Mouse (Mus musculus): ENCODE data around the gene Fgd5. TPM values are rescaled to one million over a fixed set of nuclear protein-coding genes. Genes with fewer than 3 reads are reported as not detected.

Gene Fgd5
- polyA plus RNA-seq, 1 experiment from 2014 or later = 17.2 TPM

DNA sequence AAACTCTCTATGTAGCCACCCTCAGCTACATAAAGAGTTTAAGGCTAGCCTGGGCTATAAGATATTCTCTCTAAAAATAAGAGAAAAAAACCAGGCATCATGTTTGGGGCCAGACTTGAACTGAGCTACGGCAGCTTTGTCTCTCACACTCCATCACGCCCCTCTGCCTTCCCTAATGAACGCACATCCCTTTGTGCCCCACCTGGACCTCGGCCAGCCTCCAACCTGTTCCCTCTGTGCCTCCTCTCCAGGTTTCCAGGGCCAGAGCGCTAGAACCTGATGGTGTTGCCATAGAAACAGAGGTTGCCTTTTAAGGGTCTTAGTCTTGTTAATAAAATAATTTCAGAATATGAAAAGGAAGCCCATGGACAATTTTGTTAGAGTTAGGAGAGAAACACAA lies 37.2 kb downstream of the Fgd5 start:
- Histone ChIP-seq H3K9me3 (ENCODE audit: control insufficient read depth, low read length) (no peaks in the 10 kb centered on the region), H3K27ac (ENCODE audit: low read depth, low read length) (no peak overlapping the region), H3K27me3 (ENCODE audit: control insufficient read depth, insufficient read depth, low read length) (no peaks in the 10 kb centered on the region), H3K4me2 (ENCODE audit: low read depth, low read length) (no peak overlapping the region), H3K4me3 (ENCODE audit: low read depth, low read length) (no peak overlapping the region), H3K4me1 (ENCODE audit: control insufficient read depth, insufficient read depth, low read length) (no peaks in the 10 kb centered on the region), H3K9ac (replicated peaks; ENCODE audit: low read depth, low read length) (no peak overlapping the region), H3K36me3 (ENCODE audit: control insufficient read depth, insufficient read depth, low read length) (no peaks in the 10 kb centered on the region)
- ATAC-seq (ENCODE audit: low read depth) = no peak
- 66% methylated on average over 5 of the region's 5 CpGs for WGBS

DNA sequence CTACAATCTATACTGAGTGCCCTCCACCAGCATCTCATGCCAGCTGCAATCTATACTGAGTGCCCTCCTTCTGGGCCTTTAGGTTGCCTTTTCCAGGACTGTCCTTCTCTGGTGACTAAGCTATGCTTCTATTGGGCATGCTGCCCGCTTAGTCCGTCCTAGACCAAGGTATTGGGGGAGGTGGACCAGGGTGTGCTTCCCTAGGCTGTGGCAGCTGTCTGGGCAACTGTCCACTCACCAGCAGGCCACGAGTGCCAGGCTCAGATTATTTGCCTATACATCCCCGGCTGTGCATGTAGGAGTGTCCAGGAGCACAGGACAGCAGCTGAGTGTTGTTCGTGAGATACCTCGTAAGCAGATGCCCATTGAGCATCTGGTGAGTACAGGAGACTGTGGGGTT lies 38.1 kb downstream of the Fgd5 start:
- Histone ChIP-seq H3K27ac (ENCODE audit: low read depth, low read length) (no peak overlapping the region), H3K4me3 (ENCODE audit: low read depth, low read length) (no peak overlapping the region), H3K9ac (replicated peaks; ENCODE audit: low read depth, low read length) (no peak overlapping the region), H3K9me3 (ENCODE audit: control insufficient read depth, low read length) (no peaks in the 10 kb centered on the region), H3K4me2 (ENCODE audit: low read depth, low read length) (no peak overlapping the region), H3K36me3 (ENCODE audit: control insufficient read depth, insufficient read depth, low read length) (no peaks in the 10 kb centered on the region), H3K27me3 (ENCODE audit: control insufficient read depth, insufficient read depth, low read length) (no peaks in the 10 kb centered on the region), H3K4me1 (ENCODE audit: control insufficient read depth, insufficient read depth, low read length) (no peaks in the 10 kb centered on the region)
- ATAC-seq (ENCODE audit: low read depth) = no peak
- 90% methylated on average over 6 of the region's 6 CpGs for WGBS

- no peak for ATAC-seq (ENCODE audit: low read depth)
- H3K4me1 ChIP-seq (ENCODE audit: control insufficient read depth, insufficient read depth, low read length) = no peaks in the 10 kb centered on the region
- H3K4me2 ChIP-seq (ENCODE audit: low read depth, low read length) = no peak overlapping the region
- no peak overlapping the region for H3K9ac ChIP-seq (replicated peaks; ENCODE audit: low read depth, low read length)
- no peak overlapping the region for H3K27ac ChIP-seq (ENCODE audit: low read depth, low read length)
- no peaks in the 10 kb centered on the region for H3K27me3 ChIP-seq (ENCODE audit: control insufficient read depth, insufficient read depth, low read length)
- H3K36me3 ChIP-seq (ENCODE audit: control insufficient read depth, insufficient read depth, low read length) = no peaks in the 10 kb centered on the region
- no peak overlapping the region for H3K4me3 ChIP-seq (ENCODE audit: low read depth, low read length)
- H3K9me3 ChIP-seq (ENCODE audit: control insufficient read depth, low read length) = no peaks in the 10 kb centered on the region
- 68% methylated on average over 6 of the region's 6 CpGs for WGBS
Measured at GRCm38 (mm10) chr6:92018421-92018820, 39.7 kb downstream of the Fgd5 start.

DNA sequence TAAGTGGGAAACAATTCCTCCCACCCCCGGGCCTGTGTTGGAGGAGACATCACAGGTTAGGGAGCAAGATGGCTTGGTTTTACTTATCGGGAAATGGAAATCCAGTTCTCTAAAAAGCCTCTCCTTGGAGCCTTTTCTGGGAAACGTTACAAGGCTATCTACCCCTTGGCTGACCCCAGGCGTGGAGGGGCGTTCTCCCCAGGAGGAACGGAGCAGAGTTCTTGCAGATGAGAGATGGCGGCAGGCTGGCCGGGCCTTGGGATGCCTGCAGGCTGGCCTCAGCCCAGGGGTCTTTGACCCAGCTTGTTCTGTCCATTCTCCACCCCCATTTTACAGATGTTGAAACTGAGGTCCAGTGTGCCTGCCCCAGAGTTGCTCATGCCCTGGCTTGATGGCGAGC lies 42.4 kb downstream of the Fgd5 start:
- H3K4me3 ChIP-seq (ENCODE audit: low read depth, low read length) = no peak overlapping the region
- H3K36me3 ChIP-seq (ENCODE audit: control insufficient read depth, insufficient read depth, low read length) = no peaks in the 10 kb centered on the region
- no peaks in the 10 kb centered on the region for H3K4me1 ChIP-seq (ENCODE audit: control insufficient read depth, insufficient read depth, low read length)
- H3K4me2 ChIP-seq (ENCODE audit: low read depth, low read length) = no peak overlapping the region
- H3K27ac ChIP-seq (ENCODE audit: low read depth, low read length) = no peak overlapping the region
- no peaks in the 10 kb centered on the region for H3K27me3 ChIP-seq (ENCODE audit: control insufficient read depth, insufficient read depth, low read length)
- no peak overlapping the region for H3K9ac ChIP-seq (replicated peaks; ENCODE audit: low read depth, low read length)
- no peak for ATAC-seq (ENCODE audit: low read depth)
- no peaks in the 10 kb centered on the region for H3K9me3 ChIP-seq (ENCODE audit: control insufficient read depth, low read length)
- 94% methylated on average over 9 of the region's 9 CpGs for WGBS

- Histone ChIP-seq H3K27ac (ENCODE audit: low read depth, low read length) (no peak overlapping the region), H3K36me3 (ENCODE audit: control insufficient read depth, insufficient read depth, low read length) (no peaks in the 10 kb centered on the region), H3K4me1 (ENCODE audit: control insufficient read depth, insufficient read depth, low read length) (no peaks in the 10 kb centered on the region), H3K4me3 (ENCODE audit: low read depth, low read length) (no peak overlapping the region), H3K9ac (replicated peaks; ENCODE audit: low read depth, low read length) (no peak overlapping the region), H3K4me2 (ENCODE audit: low read depth, low read length) (no peak overlapping the region), H3K27me3 (ENCODE audit: control insufficient read depth, insufficient read depth, low read length) (no peaks in the 10 kb centered on the region), H3K9me3 (ENCODE audit: control insufficient read depth, low read length) (no peaks in the 10 kb centered on the region)
- WGBS = 77% methylated on average over 6 of the region's 6 CpGs
- no peak for ATAC-seq (ENCODE audit: low read depth)
Measured at GRCm38 (mm10) chr6:92021506-92021905, 42.8 kb downstream of the Fgd5 start.

GRCm38 (mm10) chr6:92025252-92025651 lies 46.6 kb downstream of the Fgd5 start:
- no peak for ATAC-seq (ENCODE audit: low read depth)
- no peaks in the 10 kb centered on the region for H3K36me3 ChIP-seq (ENCODE audit: control insufficient read depth, insufficient read depth, low read length)
- H3K4me3 ChIP-seq (ENCODE audit: low read depth, low read length) = no peak overlapping the region
- no peak overlapping the region for H3K9ac ChIP-seq (replicated peaks; ENCODE audit: low read depth, low read length)
- no peak overlapping the region for H3K4me2 ChIP-seq (ENCODE audit: low read depth, low read length)
- no peak overlapping the region for H3K27ac ChIP-seq (ENCODE audit: low read depth, low read length)
- WGBS = 82% methylated on average over 1 of the region's 1 CpGs
- no peaks in the 10 kb centered on the region for H3K27me3 ChIP-seq (ENCODE audit: control insufficient read depth, insufficient read depth, low read length)
- H3K4me1 ChIP-seq (ENCODE audit: control insufficient read depth, insufficient read depth, low read length) = no peaks in the 10 kb centered on the region
- no peaks in the 10 kb centered on the region for H3K9me3 ChIP-seq (ENCODE audit: control insufficient read depth, low read length)

GRCm38 (mm10) chr6:92027379-92027778 lies 48.7 kb downstream of the Fgd5 start:
- no peak overlapping the region for H3K4me3 ChIP-seq (ENCODE audit: low read depth, low read length)
- H3K27me3 ChIP-seq (ENCODE audit: control insufficient read depth, insufficient read depth, low read length) = no peaks in the 10 kb centered on the region
- no peaks in the 10 kb centered on the region for H3K4me1 ChIP-seq (ENCODE audit: control insufficient read depth, insufficient read depth, low read length)
- no peak overlapping the region for H3K9ac ChIP-seq (replicated peaks; ENCODE audit: low read depth, low read length)
- no peaks in the 10 kb centered on the region for H3K9me3 ChIP-seq (ENCODE audit: control insufficient read depth, low read length)
- no peak for ATAC-seq (ENCODE audit: low read depth)
- no peaks in the 10 kb centered on the region for H3K36me3 ChIP-seq (ENCODE audit: control insufficient read depth, insufficient read depth, low read length)
- H3K27ac ChIP-seq (ENCODE audit: low read depth, low read length) = no peak overlapping the region
- WGBS = 88% methylated on average over 4 of the region's 4 CpGs
- H3K4me2 ChIP-seq (ENCODE audit: low read depth, low read length) = no peak overlapping the region

DNA sequence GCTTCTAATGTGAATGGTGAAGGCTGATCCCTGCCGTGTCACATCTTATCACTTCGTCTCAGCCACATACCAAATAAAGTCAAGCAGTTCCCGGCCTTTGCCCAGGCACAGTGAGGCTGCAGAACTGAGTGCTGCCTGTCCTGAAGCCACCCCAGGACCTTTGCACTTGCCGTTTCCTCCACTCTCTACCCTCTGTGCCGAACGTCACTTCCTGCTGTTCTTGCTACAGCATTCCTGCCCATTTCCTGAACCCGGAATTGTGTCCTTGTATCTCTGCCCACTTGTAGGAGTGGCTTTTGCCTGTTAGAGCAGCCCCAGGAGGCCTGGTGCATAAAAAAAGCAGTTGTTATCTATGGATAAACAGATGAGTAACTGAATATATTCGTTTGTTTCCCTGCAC lies 52.0 kb downstream of the Fgd5 start:
- no peak for ATAC-seq (ENCODE audit: low read depth)
- H3K9ac ChIP-seq (replicated peaks; ENCODE audit: low read depth, low read length) = no peak overlapping the region

GRCm38 (mm10) chr6:92034713-92035112 lies 56.0 kb downstream of the Fgd5 start:
- no peak for ATAC-seq (ENCODE audit: low read depth)
- no peak overlapping the region for H3K4me2 ChIP-seq (ENCODE audit: low read depth, low read length)
- no peaks in the 10 kb centered on the region for H3K36me3 ChIP-seq (ENCODE audit: control insufficient read depth, insufficient read depth, low read length)
- no peaks in the 10 kb centered on the region for H3K4me1 ChIP-seq (ENCODE audit: control insufficient read depth, insufficient read depth, low read length)
- H3K9ac ChIP-seq (replicated peaks; ENCODE audit: low read depth, low read length) = no peak overlapping the region
- H3K27me3 ChIP-seq (ENCODE audit: control insufficient read depth, insufficient read depth, low read length) = no peaks in the 10 kb centered on the region
- H3K27ac ChIP-seq (ENCODE audit: low read depth, low read length) = no peak overlapping the region
- WGBS = 76% methylated on average over 6 of the region's 6 CpGs
- no peaks in the 10 kb centered on the region for H3K9me3 ChIP-seq (ENCODE audit: control insufficient read depth, low read length)
- H3K4me3 ChIP-seq (ENCODE audit: low read depth, low read length) = no peak overlapping the region

More for the DNA sequence above, 52.0 kb downstream of the Fgd5 start:
- Histone ChIP-seq H3K27me3 (ENCODE audit: control insufficient read depth, insufficient read depth, low read length) (no peaks in the 10 kb centered on the region), H3K27ac (ENCODE audit: low read depth, low read length) (no peak overlapping the region), H3K9me3 (ENCODE audit: control insufficient read depth, low read length) (no peaks in the 10 kb centered on the region), H3K36me3 (ENCODE audit: control insufficient read depth, insufficient read depth, low read length) (no peaks in the 10 kb centered on the region), H3K4me2 (ENCODE audit: low read depth, low read length) (no peak overlapping the region), H3K4me3 (ENCODE audit: low read depth, low read length) (no peak overlapping the region), H3K4me1 (ENCODE audit: control insufficient read depth, insufficient read depth, low read length) (no peaks in the 10 kb centered on the region)
- WGBS = 86% methylated on average over 8 of the region's 8 CpGs

- ATAC-seq (ENCODE audit: low read depth) = no peak
- H3K4me2 ChIP-seq (ENCODE audit: low read depth, low read length) = no peak overlapping the region
- 65% methylated on average over 5 of the region's 5 CpGs for WGBS
- H3K9me3 ChIP-seq (ENCODE audit: control insufficient read depth, low read length) = no peaks in the 10 kb centered on the region
- no peaks in the 10 kb centered on the region for H3K36me3 ChIP-seq (ENCODE audit: control insufficient read depth, insufficient read depth, low read length)
- H3K4me1 ChIP-seq (ENCODE audit: control insufficient read depth, insufficient read depth, low read length) = no peaks in the 10 kb centered on the region
- no peaks in the 10 kb centered on the region for H3K27me3 ChIP-seq (ENCODE audit: control insufficient read depth, insufficient read depth, low read length)
- H3K4me3 ChIP-seq (ENCODE audit: low read depth, low read length) = no peak overlapping the region
- no peak overlapping the region for H3K27ac ChIP-seq (ENCODE audit: low read depth, low read length)
- H3K9ac ChIP-seq (replicated peaks; ENCODE audit: low read depth, low read length) = no peak overlapping the region
Measured at GRCm38 (mm10) chr6:92036372-92036771, 57.7 kb downstream of the Fgd5 start.

Data from neural tube, embryonic 14.5 days (tissue).